Mouse (Mus musculus) colon, adult 2 months (tissue): Measurements from ENCODE around the gene Usp21. TPM values are rescaled to one million over a fixed set of nuclear protein-coding genes. Genes with fewer than 3 reads are reported as not detected.

ENCODE experiments used
- polyA plus RNA-seq: library from polyadenylated mRNA; depleted of rRNA; stranded (reverse); fragments of >200 nt; gene quantifications from 2 replicates; pipeline ENCODE4 v1.2.3, GENCODE M21; 2012; rRNA removed

Gene Usp21
- polyA plus RNA-seq: 41.4 and 43.3 TPM in 2 replicates

DNA sequence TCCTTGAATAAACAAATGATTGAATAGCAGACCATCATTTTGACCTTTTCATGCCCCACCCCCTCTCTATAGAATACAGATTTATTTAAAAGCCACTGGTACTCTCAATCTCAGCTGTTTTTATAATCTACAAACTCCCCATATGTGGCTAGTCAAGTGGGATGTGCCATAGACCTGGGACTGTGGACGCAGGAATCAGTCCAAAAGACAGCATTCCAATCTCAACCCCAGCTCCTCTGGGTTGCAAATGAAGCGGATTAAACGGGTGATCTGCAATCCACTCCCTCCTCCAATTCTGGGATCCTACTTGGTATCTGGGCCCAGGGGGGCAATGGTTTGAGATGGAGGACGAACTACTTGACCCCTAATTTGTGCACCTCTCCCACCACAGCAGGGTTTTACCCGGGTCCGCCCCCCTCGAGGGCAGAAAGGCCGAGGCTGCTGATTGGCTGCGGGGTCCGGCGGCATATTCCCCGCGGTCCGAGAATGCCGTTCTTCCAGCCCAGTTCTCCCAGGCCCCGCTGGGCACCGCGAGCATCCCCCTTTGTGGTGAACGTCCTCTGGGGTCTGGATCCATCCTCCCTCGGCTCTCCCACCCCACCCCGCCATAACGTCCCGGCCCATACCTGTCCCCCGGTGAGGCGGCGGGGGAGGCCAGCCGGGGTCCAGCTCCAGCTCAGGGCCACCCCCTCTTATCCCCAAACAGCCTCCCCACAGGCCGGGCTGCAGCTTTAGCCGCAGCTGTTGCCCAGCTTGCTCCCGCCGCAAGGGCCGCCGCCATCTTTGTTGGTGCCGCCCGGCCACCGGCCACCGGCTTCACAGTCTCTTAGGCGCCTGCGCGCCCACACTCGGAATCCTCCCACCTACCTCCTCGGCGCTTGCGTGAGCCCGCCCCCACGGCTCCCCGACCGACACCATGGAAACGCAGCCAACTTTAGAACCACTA lies at the start of gene Usp21:
TSS of gene Usp21 (minus strand) at position 856 of the 946 bp plus-strand sequence.

DNA sequence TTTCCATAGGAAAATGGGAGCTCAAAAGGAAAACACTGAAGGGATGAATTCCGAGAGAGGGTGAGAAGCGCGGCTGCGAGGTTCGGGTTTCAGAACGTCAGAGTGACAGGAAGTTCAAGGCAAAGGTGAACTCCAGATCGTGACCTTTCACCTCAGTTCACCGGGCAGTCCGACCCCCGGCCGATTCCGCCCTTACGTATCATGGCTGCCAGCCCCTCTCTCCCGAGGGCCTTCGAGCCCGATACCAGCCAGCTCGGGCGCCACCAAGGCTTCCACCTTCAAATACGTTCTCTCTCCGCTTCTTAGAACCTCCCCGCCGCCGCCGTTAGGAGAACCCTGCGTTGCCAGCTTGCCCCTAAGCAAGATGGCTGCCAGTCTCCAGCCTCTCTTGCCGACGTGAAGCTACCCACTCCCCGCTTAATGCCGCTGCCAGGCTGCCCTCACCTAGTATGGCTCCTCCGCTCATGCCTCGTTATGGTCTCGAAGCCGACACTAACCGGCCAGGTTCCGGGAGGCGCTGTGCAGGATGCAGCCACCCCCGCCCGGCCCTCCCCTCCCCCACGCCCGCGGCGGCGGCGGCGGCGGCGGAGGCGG lies 41.1 kb upstream of the Usp21 start, which contains the start of gene Dedd:
TSS of gene Dedd (plus strand) at position 307 of the 594 bp plus-strand sequence.

GRCm38 (mm10) chr1:171294298-171295062 lies 6.7 kb upstream of the Usp21 start, which contains the start of gene Ufc1:
Gene Ufc1 (minus strand): TSS chr1:171295024.

GRCm38 (mm10) chr1:171280916-171281527 lies 6.8 kb downstream of the Usp21 start, which contains the start of gene Ppox:
Gene Ppox (minus strand): TSS chr1:171281186.

GRCm38 (mm10) chr1:171269848-171270572 lies 17.8 kb downstream of the Usp21 start, which contains the start of gene B4galt3:
Gene B4galt3 (plus strand): TSS chr1:171270328.

DNA sequence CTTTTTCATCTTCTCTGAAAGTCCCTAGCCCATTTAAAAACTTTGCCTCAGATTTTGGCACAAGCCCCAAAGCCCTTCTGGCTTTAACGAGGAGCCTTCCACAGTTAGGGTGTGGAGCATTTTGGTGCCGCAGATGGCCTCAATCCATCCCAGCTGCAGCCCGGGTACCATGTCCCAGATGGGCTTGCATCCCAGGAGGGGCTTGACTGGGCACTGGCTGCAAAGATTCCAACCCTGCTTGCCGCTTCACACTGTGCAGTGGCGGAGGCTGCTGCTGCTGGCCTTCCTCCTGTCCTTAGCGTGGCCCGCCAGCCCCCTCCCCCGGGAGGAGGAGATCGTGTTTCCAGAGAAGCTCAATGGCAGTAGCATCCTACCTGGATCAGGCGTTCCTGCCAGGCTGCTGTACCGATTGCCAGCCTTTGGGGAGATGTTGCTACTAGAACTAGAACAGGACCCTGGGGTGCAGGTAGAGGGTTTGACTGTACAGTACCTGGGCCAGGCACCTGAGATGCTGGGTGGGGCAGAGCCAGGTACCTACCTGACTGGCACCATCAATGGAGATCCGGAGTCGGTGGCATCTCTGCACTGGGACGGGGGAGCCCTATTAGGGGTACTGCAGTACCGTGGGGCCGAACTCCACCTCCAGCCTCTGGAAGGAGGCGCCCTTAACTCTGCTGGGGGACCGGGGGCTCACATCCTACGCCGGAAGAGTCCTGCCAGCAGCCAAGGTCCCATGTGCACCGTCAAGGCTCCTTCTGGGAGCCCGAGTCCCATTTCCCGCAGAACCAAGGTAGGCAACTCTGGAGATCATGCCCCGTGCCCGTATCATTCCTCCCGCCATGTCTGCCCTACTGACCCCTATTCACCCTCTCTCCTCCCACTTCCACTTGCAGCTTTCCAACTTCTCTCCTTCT lies 36.9 kb downstream of the Usp21 start, which contains the start of gene Ndufs2:
TSS of gene Ndufs2 (minus strand) at position 709 of the 914 bp plus-strand sequence.

DNA sequence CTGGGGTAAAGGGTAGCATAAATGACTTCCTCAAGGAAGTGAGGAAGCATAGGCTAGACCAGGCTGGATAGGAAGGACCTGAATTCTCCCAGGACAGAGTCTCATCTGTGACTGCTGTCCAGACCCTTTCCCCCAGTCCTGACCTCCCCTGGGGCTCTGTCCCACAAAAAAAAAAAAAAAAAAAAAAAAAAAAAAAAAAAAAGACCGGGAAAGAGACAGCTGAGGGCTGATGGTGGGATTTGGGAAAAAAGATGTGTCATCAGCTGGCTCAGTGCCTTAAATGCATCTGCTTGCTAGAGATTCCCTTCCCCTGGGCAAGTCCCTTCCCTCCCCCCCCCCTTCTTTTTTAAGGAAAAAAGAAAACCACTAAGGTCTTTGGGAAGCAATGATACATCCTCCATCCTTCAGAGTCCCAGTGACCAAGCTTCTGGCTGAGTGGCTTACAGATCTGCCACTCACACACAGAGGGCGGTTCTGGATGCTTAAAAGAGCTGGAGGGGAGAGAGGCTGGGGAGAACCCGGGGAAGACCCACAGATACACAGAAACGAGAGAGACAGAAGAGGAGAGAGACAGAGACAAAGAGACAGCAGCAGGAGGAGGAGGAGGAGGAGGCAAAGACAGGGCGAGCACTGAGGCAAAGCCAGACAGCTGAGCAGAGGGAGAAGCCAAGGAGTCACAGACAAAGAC lies 37.7 kb downstream of the Usp21 start, which contains the start of gene Adamts4:
TSS of gene Adamts4 (plus strand) at position 509 of the 688 bp plus-strand sequence.

GRCm38 (mm10) chr1:171234126-171234525 lies 53.7 kb downstream of the Usp21 start, which contains the start of gene Fcer1g:
Gene Fcer1g (minus strand): TSS chr1:171234365.

Other genes starting within 250 kb of the Usp21 start
- 7.1 and 7.7 TPM in 2 replicates for gene Fcgr3, start 223.1 kb downstream of the Usp21 start, polyA plus RNA-seq
- gene Cfap126, start 174.1 kb downstream of the Usp21 start, polyA plus RNA-seq: 1.2 and 1.7 TPM in 2 replicates
- 205 and 248 TPM in 2 replicates for gene Sdhc, start 137.4 kb downstream of the Usp21 start, polyA plus RNA-seq
- gene Mpz, start 137.3 kb downstream of the Usp21 start, polyA plus RNA-seq: 0.91 and 1.0 TPM in 2 replicates
- gene Pcp4l1, start 91.7 kb downstream of the Usp21 start, polyA plus RNA-seq: 42.0 and 71.2 TPM in 2 replicates
- gene Nr1i3, start 74.0 kb downstream of the Usp21 start, polyA plus RNA-seq: 2.3 and 2.4 TPM in 2 replicates
- 35.4 and 39.0 TPM in 2 replicates for gene Tomm40l, start 65.5 kb downstream of the Usp21 start, polyA plus RNA-seq
- 0.64 and 3.6 TPM in 2 replicates for gene Apoa2, start 62.9 kb downstream of the Usp21 start, polyA plus RNA-seq
- 34.3 and 37.0 TPM in 2 replicates for gene Fcer1g, start 53.6 kb downstream of the Usp21 start, polyA plus RNA-seq
- gene Adamts4, start 37.6 kb downstream of the Usp21 start, polyA plus RNA-seq: 4.7 TPM in 2 replicates
- gene Ndufs2, start 36.6 kb downstream of the Usp21 start, polyA plus RNA-seq: 134 and 158 TPM in 2 replicates
- gene B4galt3, start 17.7 kb downstream of the Usp21 start, polyA plus RNA-seq: 75.9 and 85.5 TPM in 2 replicates
- 31.9 and 36.7 TPM in 2 replicates for gene Ppox, start 6.8 kb downstream of the Usp21 start, polyA plus RNA-seq
- gene Ufc1, start 7.0 kb upstream of the Usp21 start, polyA plus RNA-seq: 23.2 and 26.3 TPM in 2 replicates
- 49.2 and 53.1 TPM in 2 replicates for gene Dedd, start 41.2 kb upstream of the Usp21 start, polyA plus RNA-seq
- gene Nit1, start 57.7 kb upstream of the Usp21 start, polyA plus RNA-seq: 62.5 and 68.1 TPM in 2 replicates
- 2.3 and 5.7 TPM in 2 replicates for gene Pfdn2, start 57.7 kb upstream of the Usp21 start, polyA plus RNA-seq
- 1.0 and 2.1 TPM in 2 replicates for gene Klhdc9, start 72.8 kb upstream of the Usp21 start, polyA plus RNA-seq
- gene Nectin4, start 82.1 kb upstream of the Usp21 start, polyA plus RNA-seq: 2.6 and 3.2 TPM in 2 replicates
- gene Arhgap30, start 101.0 kb upstream of the Usp21 start, polyA plus RNA-seq: 3.7 and 4.7 TPM in 2 replicates
- 85.2 and 90.3 TPM in 2 replicates for gene Usf1, start 123.3 kb upstream of the Usp21 start, polyA plus RNA-seq
- gene Tstd1, start 130.9 kb upstream of the Usp21 start, polyA plus RNA-seq: 463 and 469 TPM in 2 replicates
- gene F11r, start 149.5 kb upstream of the Usp21 start, polyA plus RNA-seq: 108 and 134 TPM in 2 replicates
- 5.3 and 5.4 TPM in 2 replicates for gene Alyref2, start 215.5 kb upstream of the Usp21 start, polyA plus RNA-seq
- gene Itln1, start 247.3 kb upstream of the Usp21 start, polyA plus RNA-seq: 1.2 and 6.0 TPM in 2 replicates